Mouse (Mus musculus) heart, embryonic 16.5 days (tissue): ENCODE measurements around the gene Acox2. TPM values are rescaled to one million over a fixed set of nuclear protein-coding genes. Genes with fewer than 3 reads are reported as not detected.

Source experiments
- ATAC-seq: fragments of 200-750 bp; cut with Nextera tagmentation; replicated peaks from 2 replicates; pipeline ENCODE4 v1.8.0; 2017; ENCODE audit warnings: moderate number of reproducible peaks; ENCODE audit not compliant: insufficient read depth, low FRiP score; ENCODE audit errors: extremely low read depth
- H3K27ac ChIP-seq: fragments of 300-500 bp; sonication (generic); 2 replicates; pipeline ENCODE4 v1.5.1; 2014; ENCODE audit warnings: mild to moderate bottlenecking, low read length, control low read depth, moderate library complexity
- H3K27me3 ChIP-seq: fragments of 300-500 bp; sonication (generic); 2 replicates; pipeline ENCODE4 v1.6.1; 2014; ENCODE audit warnings: low read length, mixed read lengths; ENCODE audit not compliant: control insufficient read depth, insufficient read depth
- H3K36me3 ChIP-seq: fragments of 300-500 bp; sonication (generic); 2 replicates; pipeline ENCODE4 v1.6.1; 2014; ENCODE audit not compliant: control insufficient read depth, insufficient read depth
- H3K4me1 ChIP-seq: fragments of 300-500 bp; sonication (generic); 2 replicates; pipeline ENCODE4 v1.6.1; 2014; ENCODE audit warnings: low read length, mixed read lengths; ENCODE audit not compliant: control insufficient read depth, insufficient read depth
- H3K4me2 ChIP-seq: fragments of 300-500 bp; sonication (generic); 2 replicates; pipeline ENCODE4 v1.6.1; 2014; ENCODE audit warnings: low read depth, mild to moderate bottlenecking, control low read depth, low read length
- H3K4me3 ChIP-seq: fragments of 300-500 bp; sonication (generic); 2 replicates; pipeline ENCODE4 v1.5.1; 2014; ENCODE audit warnings: mild to moderate bottlenecking, control low read depth, low read length
- H3K9ac ChIP-seq: fragments of 300-500 bp; sonication (generic); 2 replicates; pipeline ENCODE4 v1.6.1; 2014; ENCODE audit warnings: low read length, control low read depth
- H3K9me3 ChIP-seq: fragments of 300-500 bp; sonication (generic); replicated peaks from 2 replicates; pipeline ENCODE4 v1.6.1; 2016; ENCODE audit warnings: low read length; ENCODE audit not compliant: control insufficient read depth
- WGBS: fragments of 180-500 bp; shearing (Covaris S2); extraction: QIAGEN DNeasy Blood & Tissue Kit; methylation state at CpG from one replicate; pipeline ENCODE4 v1.1.7; 2014; 5-methylcytosine and 5-hydroxymethylcytosine counted together
- polyA plus RNA-seq: library from polyadenylated mRNA; unstranded; fragments of >200 nt; fragmentation: Nextera tagmentation; extraction: Ambion mirVana; gene quantifications from 2 replicates; pipeline ENCODE4 v1.2.1, GENCODE M21; 2015

Gene Acox2
- polyA plus RNA-seq, 1 experiment from 2014 or later: 0.45 TPM

DNA sequence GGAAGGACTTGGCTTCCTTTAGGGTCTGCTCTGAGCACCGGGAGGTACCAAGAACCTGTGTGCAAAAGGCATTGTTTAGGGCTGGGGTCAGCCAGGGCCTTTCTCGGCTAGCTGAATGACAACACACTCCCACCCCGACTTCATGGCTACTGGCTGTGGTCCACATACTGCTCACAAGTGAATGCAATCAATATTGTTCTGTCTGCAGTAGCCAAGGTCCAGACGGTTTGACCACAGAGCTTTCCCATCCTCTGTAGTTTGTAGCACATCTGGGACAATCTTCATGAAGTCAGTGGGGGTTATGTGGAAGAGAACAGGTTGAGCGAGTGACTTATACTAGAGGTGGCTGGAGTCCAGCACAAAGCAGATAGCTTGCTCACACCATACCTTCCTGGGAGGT, 2.3 kb downstream of the Acox2 start:
- Histone ChIP-seq H3K4me1 (no peaks in the 10 kb centered on the region), H3K4me3 (no peak overlapping the region), H3K9me3 (no peaks in the 10 kb centered on the region), H3K4me2 (no peak overlapping the region), H3K27ac (no peak overlapping the region), H3K9ac (no peak overlapping the region), H3K36me3 (no peaks in the 10 kb centered on the region), H3K27me3 (peaks cover 3% of the 10 kb centered on the region; the same call in 1 of the 2 replicates)
- no peak for ATAC-seq
- WGBS: 59% methylated on average over 5 of the region's 5 CpGs

DNA sequence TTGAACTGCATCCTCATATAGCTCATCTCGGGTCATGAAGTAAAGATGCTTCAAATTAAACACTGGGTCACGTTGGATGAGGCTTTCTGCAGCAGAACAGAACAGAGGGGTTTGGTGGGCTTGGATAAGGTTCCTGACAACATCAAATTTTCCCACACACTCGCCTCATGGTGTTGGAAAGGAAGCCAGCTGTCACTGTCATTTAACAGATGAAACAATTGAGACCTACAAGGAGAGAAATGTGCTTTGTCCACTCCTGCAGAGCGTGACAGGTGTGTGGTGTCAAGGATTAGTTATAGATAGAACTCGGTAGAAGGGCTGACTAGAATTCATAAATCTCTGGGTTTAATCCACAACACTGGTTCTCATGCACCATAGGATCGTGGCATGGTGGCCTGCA, 3.1 kb downstream of the Acox2 start:
- Histone ChIP-seq H3K36me3 (no peaks in the 10 kb centered on the region), H3K4me3 (no peak overlapping the region), H3K27ac (no peak overlapping the region), H3K4me2 (no peak overlapping the region), H3K27me3 (peaks cover 3% of the 10 kb centered on the region; the same call in 1 of the 2 replicates), H3K9ac (no peak overlapping the region), H3K4me1 (no peaks in the 10 kb centered on the region), H3K9me3 (no peaks in the 10 kb centered on the region)
- ATAC-seq: no peak
- 67% methylated on average over 6 of the region's 6 CpGs for WGBS

DNA sequence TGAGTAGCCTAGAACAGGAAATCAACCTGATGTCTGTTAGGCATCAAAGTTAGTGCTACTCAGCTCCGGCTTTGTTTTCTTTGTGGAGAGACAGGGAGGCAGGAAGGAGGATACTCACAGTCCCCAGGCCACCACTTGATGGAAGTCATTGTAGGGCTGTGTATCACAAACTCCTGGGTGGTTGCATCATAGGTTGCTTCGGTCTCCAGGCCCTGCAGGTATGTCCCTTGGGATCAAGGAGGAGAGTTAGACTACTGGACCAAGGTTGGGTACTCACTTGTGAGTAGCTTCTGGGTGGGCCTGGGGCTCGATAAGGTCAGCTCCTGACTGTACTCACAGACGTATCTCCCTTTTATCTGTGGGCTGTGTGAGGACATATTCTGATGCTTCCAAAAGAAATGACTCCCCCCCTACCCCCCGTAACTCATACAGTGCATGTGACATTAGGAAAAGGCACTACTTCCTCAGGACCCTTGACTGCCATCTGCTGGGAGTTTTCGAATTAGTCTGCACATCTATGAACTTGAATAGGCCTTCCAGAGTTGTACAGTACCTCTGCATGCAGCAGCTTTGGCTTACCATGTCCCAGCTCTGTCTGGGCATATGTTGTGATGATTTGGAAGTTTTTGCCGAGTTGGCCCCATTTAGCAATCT, 4.0 kb downstream of the Acox2 start:
- Histone ChIP-seq H3K27me3 (peaks cover 3% of the 10 kb centered on the region; the same call in 1 of the 2 replicates), H3K4me2 (no peak overlapping the region; the same call in 1 of the 2 replicates), H3K27ac (no peak overlapping the region), H3K9ac (no peak overlapping the region), H3K9me3 (no peaks in the 10 kb centered on the region), H3K36me3 (no peaks in the 10 kb centered on the region), H3K4me3 (no peak overlapping the region), H3K4me1 (no peaks in the 10 kb centered on the region)
- ATAC-seq: peak; percentile 57
- WGBS: 52% methylated on average over 7 of the region's 7 CpGs

DNA sequence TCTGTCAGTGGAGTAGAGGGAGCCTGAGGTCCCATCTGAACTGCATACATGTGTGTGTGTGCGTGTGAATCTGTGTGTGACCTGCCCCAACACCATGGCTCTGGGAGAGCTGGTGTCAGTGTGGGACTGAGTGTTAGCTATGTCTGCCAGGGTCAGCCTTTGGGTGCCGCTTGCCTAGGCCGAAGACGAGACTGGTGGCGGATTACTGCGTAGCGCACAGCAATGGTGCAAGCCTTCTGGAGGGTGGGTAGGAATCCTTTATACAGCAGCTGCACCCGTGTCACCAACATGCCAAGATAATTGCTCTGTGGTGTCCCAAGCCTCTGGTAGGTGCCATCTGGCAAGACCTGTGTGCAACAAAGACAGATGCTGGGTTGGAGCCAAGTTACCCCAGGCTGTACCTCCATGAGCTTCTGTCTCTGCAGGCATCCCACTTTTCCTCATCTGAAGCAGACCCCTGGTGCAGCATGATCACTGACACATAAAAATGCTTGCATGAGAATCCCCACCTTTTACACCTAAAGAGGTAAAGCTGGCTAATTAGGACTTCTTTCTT, 7.7 kb downstream of the Acox2 start:
- Histone ChIP-seq H3K4me2 (no peak overlapping the region), H3K4me3 (no peak overlapping the region), H3K27me3 (no peaks in the 10 kb centered on the region), H3K36me3 (no peaks in the 10 kb centered on the region), H3K9ac (no peak overlapping the region), H3K9me3 (no peaks in the 10 kb centered on the region), H3K4me1 (no peaks in the 10 kb centered on the region), H3K27ac (no peak overlapping the region)
- ATAC-seq: no peak
- WGBS: 91% methylated on average over 8 of the region's 8 CpGs

DNA sequence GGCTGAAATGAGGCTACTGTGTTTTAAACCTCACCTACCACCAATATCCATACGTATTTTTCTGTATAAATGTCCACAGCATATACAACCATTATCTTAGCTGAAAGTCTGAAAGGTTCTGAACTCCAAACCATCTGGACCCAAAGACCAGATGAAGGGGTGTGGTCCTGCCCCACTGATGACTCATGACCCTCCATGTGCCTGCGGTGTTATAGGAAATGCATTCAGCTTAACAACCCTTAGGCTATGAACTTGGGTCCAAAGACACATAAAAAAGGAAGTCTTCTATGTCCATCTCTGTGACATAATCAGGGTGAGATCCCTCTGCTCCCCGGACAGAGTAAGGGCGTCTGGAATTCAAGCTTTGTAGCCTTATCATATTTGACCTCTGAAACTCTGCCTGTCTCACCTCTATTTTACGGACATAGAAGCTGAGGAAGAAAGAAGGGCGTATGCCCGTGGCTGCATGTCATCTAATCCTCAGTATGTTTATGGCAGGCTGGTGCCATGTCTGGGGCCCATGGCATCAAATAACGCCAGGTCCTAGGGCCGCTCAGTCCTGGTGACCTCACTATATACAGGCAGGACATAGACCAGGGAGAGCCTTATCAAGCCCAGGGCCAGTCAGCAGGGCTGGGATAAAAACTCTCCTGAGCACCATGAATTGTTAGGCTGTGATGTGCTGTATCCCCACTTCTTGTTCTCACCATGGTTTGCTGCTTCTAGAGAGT, 8.8 kb downstream of the Acox2 start:
- H3K27ac ChIP-seq: no peak overlapping the region
- no peak for ATAC-seq
- no peaks in the 10 kb centered on the region for H3K9me3 ChIP-seq
- WGBS: 59% methylated on average over 9 of the region's 9 CpGs
- no peak overlapping the region for H3K9ac ChIP-seq
- no peaks in the 10 kb centered on the region for H3K4me1 ChIP-seq
- H3K4me2 ChIP-seq: no peak overlapping the region
- H3K27me3 ChIP-seq: no peaks in the 10 kb centered on the region
- no peak overlapping the region for H3K4me3 ChIP-seq
- no peaks in the 10 kb centered on the region for H3K36me3 ChIP-seq

DNA sequence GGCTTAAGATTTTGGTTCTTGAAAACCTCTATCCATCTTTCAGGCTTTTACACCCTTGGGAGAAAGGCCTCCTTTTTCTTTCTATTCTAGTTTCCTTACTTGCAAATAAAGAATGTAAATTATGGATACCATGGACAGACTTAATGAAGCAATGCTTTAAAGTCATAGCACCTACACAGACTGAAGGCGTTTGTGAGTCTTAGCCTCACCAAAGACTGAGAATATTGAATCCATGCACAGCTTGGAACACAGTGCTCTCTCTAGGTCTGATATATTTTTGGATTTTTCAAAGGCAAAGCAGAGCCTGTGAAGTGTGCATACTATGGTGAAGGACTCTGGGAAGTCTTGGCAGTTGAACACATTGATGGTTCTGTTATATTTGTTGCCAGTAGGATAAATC, 9.9 kb downstream of the Acox2 start:
- H3K27me3 ChIP-seq: no peaks in the 10 kb centered on the region
- 84% methylated on average over 1 of the region's 1 CpGs for WGBS
- no peaks in the 10 kb centered on the region for H3K9me3 ChIP-seq
- no peak overlapping the region for H3K4me2 ChIP-seq
- no peak for ATAC-seq
- no peak overlapping the region for H3K9ac ChIP-seq
- no peak overlapping the region for H3K27ac ChIP-seq
- H3K4me3 ChIP-seq: no peak overlapping the region
- no peaks in the 10 kb centered on the region for H3K4me1 ChIP-seq
- no peaks in the 10 kb centered on the region for H3K36me3 ChIP-seq

DNA sequence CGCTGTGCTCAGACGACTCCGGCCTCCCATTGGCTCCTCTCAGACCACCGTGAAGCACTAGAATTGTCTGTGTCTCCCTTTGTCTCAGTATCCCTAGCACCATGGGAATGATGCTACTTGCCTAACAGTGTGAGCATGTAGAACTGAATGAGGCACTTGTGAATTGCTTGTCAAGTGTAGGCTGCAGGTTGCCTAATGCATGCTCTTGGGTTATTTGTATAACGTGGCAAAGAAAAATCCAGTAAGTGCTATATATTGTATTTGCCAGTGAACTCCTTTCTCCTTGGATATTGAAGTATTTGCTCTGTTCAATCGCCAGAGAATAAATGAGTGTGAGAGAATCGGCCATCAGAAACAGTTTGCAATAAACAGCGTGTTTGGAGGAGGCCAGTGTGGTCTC, 12.3 kb downstream of the Acox2 start:
- Histone ChIP-seq H3K36me3 (no peaks in the 10 kb centered on the region), H3K9ac (no peak overlapping the region), H3K4me3 (no peak overlapping the region), H3K27me3 (no peaks in the 10 kb centered on the region), H3K9me3 (no peaks in the 10 kb centered on the region), H3K4me2 (no peak overlapping the region), H3K4me1 (no peaks in the 10 kb centered on the region), H3K27ac (no peak overlapping the region)
- WGBS: 81% methylated on average over 8 of the region's 8 CpGs
- ATAC-seq: no peak

DNA sequence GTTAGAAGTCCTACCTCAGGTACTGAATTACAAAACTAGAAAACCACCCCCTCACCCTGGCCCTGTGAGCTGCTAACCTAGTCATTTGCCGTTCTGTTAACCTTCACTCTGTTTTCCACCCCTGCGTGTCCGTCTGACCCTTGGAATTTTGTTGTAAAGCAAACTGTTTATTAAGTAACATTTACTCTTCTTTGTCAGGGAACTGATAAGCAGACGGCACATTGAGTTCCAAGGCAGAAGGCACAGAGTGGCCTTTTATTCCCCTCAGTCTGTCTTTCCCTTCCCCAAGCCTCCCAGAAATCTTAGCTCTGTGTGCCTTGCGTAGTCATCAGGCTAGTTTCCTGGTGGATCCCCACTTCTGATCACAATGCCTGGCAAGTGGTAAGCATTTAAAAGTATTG, 14.9 kb downstream of the Acox2 start:
- Histone ChIP-seq H3K9ac (no peak overlapping the region), H3K4me1 (no peaks in the 10 kb centered on the region), H3K27me3 (no peaks in the 10 kb centered on the region), H3K36me3 (no peaks in the 10 kb centered on the region), H3K9me3 (no peaks in the 10 kb centered on the region), H3K4me2 (no peak overlapping the region), H3K27ac (no peak overlapping the region), H3K4me3 (no peak overlapping the region)
- no peak for ATAC-seq
- 70% methylated on average over 5 of the region's 5 CpGs for WGBS

DNA sequence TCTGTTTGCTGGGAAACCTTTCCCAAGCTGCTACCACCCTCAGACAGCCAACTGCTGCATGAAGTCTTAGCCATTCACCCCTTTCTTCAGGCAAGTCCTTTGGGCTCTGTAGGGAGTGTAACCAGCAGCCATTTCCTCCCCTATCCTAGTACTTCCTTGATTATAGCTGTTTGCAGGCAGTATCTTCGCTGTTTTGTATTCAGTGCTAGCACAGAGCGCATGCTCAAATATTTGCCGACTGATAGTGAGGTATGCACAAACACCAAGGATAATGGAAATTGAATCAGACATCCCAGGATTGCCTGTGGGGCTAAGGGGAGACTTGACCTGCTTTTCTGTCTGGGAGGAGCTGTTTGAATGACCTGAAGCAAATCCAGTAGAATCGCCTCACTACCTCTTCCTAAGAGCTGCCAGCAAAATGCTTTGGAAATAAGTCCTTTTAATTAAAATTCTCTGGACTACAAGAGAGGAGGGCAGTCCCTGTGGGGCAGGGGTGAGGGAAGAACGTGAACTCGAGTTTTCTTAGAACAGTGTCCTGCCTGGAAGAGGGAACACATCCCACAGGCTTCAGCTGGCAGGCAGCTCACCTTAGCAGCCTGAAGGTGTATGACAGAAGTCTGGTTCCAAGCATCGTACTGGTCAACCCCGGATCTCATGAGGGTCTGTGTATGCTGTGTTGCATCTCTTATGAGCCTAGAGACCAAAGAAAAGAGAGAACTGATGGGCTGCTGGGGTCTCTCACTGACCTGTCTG, 15.8 kb downstream of the Acox2 start:
- no peak overlapping the region for H3K4me3 ChIP-seq
- H3K4me2 ChIP-seq: no peak overlapping the region
- no peak overlapping the region for H3K27ac ChIP-seq
- H3K9me3 ChIP-seq: no peaks in the 10 kb centered on the region
- no peak; the same call in 1 of the 2 replicates for ATAC-seq
- 61% methylated on average over 8 of the region's 8 CpGs for WGBS
- H3K27me3 ChIP-seq: no peaks in the 10 kb centered on the region
- no peak overlapping the region for H3K9ac ChIP-seq
- no peaks in the 10 kb centered on the region for H3K36me3 ChIP-seq
- no peaks in the 10 kb centered on the region for H3K4me1 ChIP-seq
